ENCODE assay signal across 12 mouse cellular contexts in genomic region chr14:16897747-16898544, GRCm38 (mm10).
DNase-seq lines count a peak whose midpoint lies in the region; ATAC-seq and TF ChIP-seq lines count a peak whose summit lies in the region.
"Had no signal": no experiment of that assay in that cellular context is flagged by ENCODE, and none has a peak within 500 bp of the region (broad histone marks: within the 10 kb centered on the region; RNA-seq: fewer than 3 reads in every experiment).

No protein-coding gene starts in this region.

- DNase-seq in kidney, adult 11 months: no peak
- DNase-seq in stomach, postnatal 0 days (ENCODE audit: low spot score): no peak
- peak; percentile 37 for DNase-seq in mesoderm, embryonic 11.5 days (ENCODE audit: low read depth, low spot score)
- no peak for DNase-seq in heart, adult 18-20 months
- no peak for DNase-seq in adrenal gland, postnatal 4 days (ENCODE audit: low spot score in 2 of 2)
- DNase-seq: B cell, adult 2 months; heart, postnatal 14 days had no signal

- H3K4me3 ChIP-seq in kidney, embryonic 14.5 days (ENCODE audit: low read length): no peak overlapping the region
- no peak overlapping the region for H3K4me3 ChIP-seq in stomach, embryonic 14.5 days (ENCODE audit: low read depth, low read length)
- H3K4me3 ChIP-seq in stomach, postnatal 0 days (ENCODE audit: low read depth, low read length): no peak overlapping the region
- H3K4me3 ChIP-seq: limb, embryonic 15.5 days; neural tube, embryonic 12.5 days had no signal

- no peak for TF ChIP-seq EP300 in stomach, postnatal 0 days (optimal IDR thresholded peaks at IDR 0.05)

- no peak overlapping the region for H3K9ac ChIP-seq in kidney, embryonic 14.5 days (ENCODE audit: low read depth, low read length)
- no peak overlapping the region for H3K9ac ChIP-seq in stomach, embryonic 14.5 days (replicated peaks; ENCODE audit: low read depth, low read length)
- H3K9ac ChIP-seq in stomach, postnatal 0 days (ENCODE audit: low read length): no peak overlapping the region
- H3K9ac ChIP-seq: limb, embryonic 15.5 days; neural tube, embryonic 12.5 days had no signal

- no peak overlapping the region for H3K4me2 ChIP-seq in kidney, embryonic 14.5 days (replicated peaks; ENCODE audit: low read depth, low read length)
- H3K4me2 ChIP-seq in stomach, embryonic 14.5 days (replicated peaks; ENCODE audit: low read depth, low read length): no peak overlapping the region
- no peak overlapping the region for H3K4me2 ChIP-seq in stomach, postnatal 0 days (replicated peaks; ENCODE audit: low read depth)
- H3K4me2 ChIP-seq: limb, embryonic 15.5 days; neural tube, embryonic 12.5 days had no signal

- peak; percentile 85; the same call in 1 of the 2 replicates for ATAC-seq in kidney, embryonic 14.5 days (ENCODE audit: low FRiP score, low TSS enrichment)
- peak; percentile 76; the same call in 1 of the 2 replicates for ATAC-seq in stomach, embryonic 14.5 days (ENCODE audit: insufficient number of reproducible peaks, insufficient read depth, low FRiP score, low read depth)
- no peak for ATAC-seq in stomach, postnatal 0 days (ENCODE audit: low FRiP score, low TSS enrichment)
- ATAC-seq in erythroblast, adult 5-6 weeks (replicated peaks; ENCODE audit: low FRiP score, poor library complexity, severe bottlenecking): no peak

- H3K4me1 ChIP-seq in kidney, embryonic 14.5 days (ENCODE audit: control insufficient read depth, insufficient read depth, low read length): 0 out of 2 replicates have a peak, but pooled peaks cover 9% of the 10 kb centered on the region
- H3K4me1 ChIP-seq in stomach, embryonic 14.5 days (ENCODE audit: control insufficient read depth, insufficient read depth, low read length): peaks cover 9% of the 10 kb centered on the region; the same call in 1 of the 2 replicates
- no peaks in the 10 kb centered on the region for H3K4me1 ChIP-seq in stomach, postnatal 0 days (replicated peaks; ENCODE audit: control insufficient read depth, insufficient read depth)

- H3K27ac ChIP-seq in kidney, embryonic 14.5 days (ENCODE audit: low read depth, low read length): no peak overlapping the region; the same call in 1 of the 2 replicates
- H3K27ac ChIP-seq in stomach, embryonic 14.5 days (ENCODE audit: low read length): no peak overlapping the region; the same call in 1 of the 2 replicates
- H3K27ac ChIP-seq in stomach, postnatal 0 days (replicated peaks): no peak overlapping the region
- H3K27ac ChIP-seq: limb, embryonic 15.5 days; neural tube, embryonic 12.5 days had no signal

- no peaks in the 10 kb centered on the region for H3K9me3 ChIP-seq in kidney, embryonic 14.5 days (ENCODE audit: control insufficient read depth, low read length)
- H3K9me3 ChIP-seq in stomach, embryonic 14.5 days (ENCODE audit: control insufficient read depth, low read depth, low read length): no peaks in the 10 kb centered on the region
- H3K9me3 ChIP-seq in stomach, postnatal 0 days (ENCODE audit: control insufficient read depth, low read length): no peaks in the 10 kb centered on the region
- H3K9me3 ChIP-seq: limb, embryonic 15.5 days; neural tube, embryonic 12.5 days had no signal

- no peak for TF ChIP-seq CTCF in stomach, postnatal 0 days (IDR thresholded peaks at IDR 0.05; ENCODE audit: low read depth)

- H3K36me3 ChIP-seq in kidney, embryonic 14.5 days (ENCODE audit: control insufficient read depth, insufficient read depth, low read length): no peaks in the 10 kb centered on the region
- H3K36me3 ChIP-seq in stomach, embryonic 14.5 days (ENCODE audit: control insufficient read depth, insufficient read depth, low read length): no peaks in the 10 kb centered on the region
- no peaks in the 10 kb centered on the region for H3K36me3 ChIP-seq in stomach, postnatal 0 days (ENCODE audit: control insufficient read depth, insufficient read depth, low read length)
- H3K36me3 ChIP-seq: limb, embryonic 15.5 days; neural tube, embryonic 12.5 days had no signal

- 18% methylated on average over 3 of the region's 3 CpGs for WGBS in kidney, embryonic 14.5 days
- WGBS in stomach, embryonic 14.5 days: 28% methylated on average over 3 of the region's 3 CpGs
- WGBS in stomach, postnatal 0 days: 33% methylated on average over 3 of the region's 3 CpGs

- H3K27me3 ChIP-seq in kidney, embryonic 14.5 days (ENCODE audit: control insufficient read depth, insufficient read depth, low read length): no peaks in the 10 kb centered on the region
- H3K27me3 ChIP-seq in stomach, embryonic 14.5 days (ENCODE audit: control insufficient read depth, insufficient read depth, low read length): no peaks in the 10 kb centered on the region
- no peaks in the 10 kb centered on the region for H3K27me3 ChIP-seq in stomach, postnatal 0 days (ENCODE audit: control insufficient read depth, insufficient read depth, low read length)
- H3K27me3 ChIP-seq: limb, embryonic 15.5 days; neural tube, embryonic 12.5 days had no signal

Comparison
In these comparisons a context has a peak if more than half of its experiments do, and no peak if none do; other contexts are left out.
1. ATAC-seq: peak in kidney, embryonic 14.5 days (single experiment) and stomach, embryonic 14.5 days (single experiment); none in stomach, postnatal 0 days (single experiment) and erythroblast, adult 5-6 weeks (single experiment).